Mouse (Mus musculus) gastrocnemius, postnatal 25 days (tissue): ENCODE data around the gene Ltbr. TPM values are rescaled to one million over a fixed set of nuclear protein-coding genes. Genes with fewer than 3 reads are reported as not detected.

ENCODE experiments used
- DNase-seq: peaks from one replicate; pipeline ENCODE4 v3.0.0; 2022
- long read RNA-seq, 2 experiments: library from polyadenylated mRNA; stranded (forward); transcript quantifications; one replicate each; pipeline ENCODE4 v2.0.0; 2021
- total RNA-seq, 2 experiments: library from RNA; stranded (reverse); gene quantifications; 1 replicate in 1 of 2; 2 replicates in 1 of 2; pipeline ENCODE4 v1.2.3; 2021

The Ltbr gene
- 10 to 100 TPM; 21.2 to 21.7 TPM for total RNA-seq
- long read RNA-seq, experiment 1, transcript Ltbr-201 (10 exons, 2,107 nt): major isoform, 6 of 18 reads
- long read RNA-seq, experiment 1, partial matches to known transcripts: 3 of 18 reads
- long read RNA-seq, experiment 1, other reads (novel, unspliced or antisense): 9 of 18 reads
- long read RNA-seq, experiment 2, transcript Ltbr-201 (10 exons, 2,107 nt): major isoform, 8 of 17 reads
- long read RNA-seq, experiment 2, partial matches to known transcripts: 5 of 17 reads
- long read RNA-seq, experiment 2, other reads (novel, unspliced or antisense): 4 of 17 reads

DNA sequence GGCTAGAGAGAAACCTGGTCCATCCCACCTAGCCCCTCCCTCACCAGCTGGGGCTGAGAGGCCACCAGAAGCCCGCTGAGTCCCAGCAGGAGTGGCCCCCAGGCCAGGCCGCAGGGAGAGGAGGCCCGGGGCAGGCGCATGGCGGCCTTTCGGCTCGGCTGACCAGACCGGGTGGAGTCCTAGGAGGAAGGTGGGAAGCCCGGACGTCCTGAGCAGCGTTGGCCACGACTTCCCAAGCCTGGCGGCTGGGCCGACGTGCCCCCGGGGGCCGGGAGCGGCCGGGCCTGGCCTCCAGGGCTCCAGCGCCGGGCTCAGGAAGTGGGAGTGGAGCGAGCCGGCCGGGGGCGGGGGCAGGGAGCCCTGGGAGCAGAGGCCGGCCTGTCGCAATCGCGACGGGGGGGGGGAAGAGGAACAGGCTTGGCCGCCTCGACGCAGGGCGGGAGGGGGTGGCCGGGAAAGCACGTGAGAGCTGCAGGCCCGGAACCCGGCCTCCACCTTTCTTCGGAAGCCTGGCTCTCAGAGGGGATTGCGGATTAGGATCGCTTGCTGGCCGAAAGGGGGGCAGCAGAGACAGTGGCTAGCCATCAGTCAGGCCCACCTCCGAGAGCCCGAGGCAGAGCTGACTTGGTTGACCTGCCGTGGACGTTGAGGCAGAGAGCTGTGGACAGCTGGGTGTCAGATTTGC, at the start of gene Ltbr:
TSS of gene Ltbr (minus strand) at position 340 of the 685 bp plus-strand sequence.
- DNase-seq: peak; percentile 94

DNA sequence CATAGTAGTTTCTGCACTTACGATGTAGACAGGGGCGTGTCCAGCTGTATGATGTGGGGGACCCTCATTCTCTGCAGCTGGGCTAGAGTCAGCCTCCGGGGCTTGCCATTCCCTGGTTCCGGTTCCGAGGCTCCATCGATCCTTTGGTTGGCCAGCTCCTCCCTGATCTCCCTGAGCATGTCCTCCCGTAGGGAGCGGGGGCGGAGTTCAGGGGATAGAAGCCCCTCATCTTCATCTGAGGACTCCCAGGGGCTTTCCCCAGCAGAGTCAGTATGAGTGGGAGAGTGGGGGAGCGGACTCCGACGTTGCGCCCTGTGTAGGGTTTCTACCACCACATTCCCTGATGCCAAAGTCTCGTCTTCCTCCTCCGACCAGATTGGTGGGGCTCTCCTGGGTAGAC, 49.3 kb upstream of the Ltbr start:
- DNase-seq: no peak

- DNase-seq: no peak
These were observed 48.0 kb upstream of the Ltbr start for GRCm38 (mm10) chr6:125361467-125362291.

DNA sequence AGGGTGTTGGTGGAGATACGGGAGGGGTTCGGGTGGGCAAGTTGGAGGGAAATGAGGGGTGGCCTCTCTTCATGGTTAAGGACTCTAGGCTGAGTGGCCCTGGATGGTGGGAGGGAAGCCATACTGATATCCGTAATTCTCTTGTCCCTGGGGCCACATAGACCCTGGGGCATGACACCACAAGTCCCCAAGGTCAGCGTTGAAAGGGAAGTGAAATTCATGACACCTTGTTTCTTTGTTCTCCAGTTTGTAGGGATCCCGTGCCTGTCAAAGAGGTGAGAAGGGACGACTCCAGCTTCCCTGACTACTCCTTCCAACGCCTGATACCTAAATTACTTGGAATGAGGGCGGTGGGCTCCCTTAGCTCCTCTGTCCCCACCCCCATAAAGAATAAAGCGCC, 47.2 kb upstream of the Ltbr start:
- no peak for DNase-seq

GRCm38 (mm10) chr6:125359999-125360398, 46.3 kb upstream of the Ltbr start:
- DNase-seq: no peak

DNA sequence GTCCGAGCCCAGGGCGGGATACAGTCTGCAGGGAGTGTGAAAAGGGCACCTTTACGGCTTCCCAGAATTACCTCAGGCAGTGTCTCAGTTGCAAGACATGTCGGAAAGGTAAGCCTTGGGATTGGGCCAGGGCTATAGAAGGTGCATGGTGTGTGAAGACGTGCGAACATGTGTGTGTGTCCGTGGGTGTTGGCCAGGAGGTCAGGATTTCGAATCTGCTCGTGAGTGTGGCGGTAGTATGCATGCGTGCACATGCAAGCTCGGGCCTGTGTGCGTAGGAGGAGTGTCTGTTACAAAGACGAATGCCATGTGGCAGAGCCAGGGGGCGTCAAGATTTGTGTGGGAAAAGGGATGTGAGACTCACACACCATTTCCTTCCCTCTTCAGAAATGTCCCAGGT, 43.6 kb upstream of the Ltbr start:
- DNase-seq: no peak

GRCm38 (mm10) chr6:125356264-125356663, 42.6 kb upstream of the Ltbr start:
- no peak for DNase-seq

DNA sequence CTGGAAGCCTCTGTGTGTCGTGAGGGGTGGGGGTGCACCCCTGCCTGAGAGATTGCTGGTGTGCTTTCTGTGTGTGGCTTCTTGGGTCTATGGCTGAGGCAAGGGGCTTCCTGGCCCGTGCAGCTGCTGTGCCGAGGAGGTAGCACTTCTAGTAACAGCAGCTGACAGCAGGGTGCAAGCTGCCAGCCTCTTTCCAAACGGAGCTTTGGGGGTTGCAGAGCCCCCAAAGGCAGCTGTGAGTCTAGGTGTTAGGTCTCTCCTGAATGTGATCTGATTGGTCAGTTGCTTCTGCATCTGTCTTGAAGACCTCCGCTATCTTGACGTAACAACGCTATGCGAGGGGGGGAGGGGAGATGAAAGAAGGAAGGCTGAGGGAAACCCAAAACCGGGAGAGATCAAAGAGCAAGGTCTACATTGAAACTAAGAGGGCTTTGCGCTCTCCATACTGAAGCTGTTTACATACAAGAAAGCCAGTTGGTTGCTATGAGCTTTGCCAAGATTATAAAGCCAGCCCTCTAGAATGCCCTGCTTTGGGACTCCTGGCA, 41.6 kb upstream of the Ltbr start:
- no peak for DNase-seq

DNA sequence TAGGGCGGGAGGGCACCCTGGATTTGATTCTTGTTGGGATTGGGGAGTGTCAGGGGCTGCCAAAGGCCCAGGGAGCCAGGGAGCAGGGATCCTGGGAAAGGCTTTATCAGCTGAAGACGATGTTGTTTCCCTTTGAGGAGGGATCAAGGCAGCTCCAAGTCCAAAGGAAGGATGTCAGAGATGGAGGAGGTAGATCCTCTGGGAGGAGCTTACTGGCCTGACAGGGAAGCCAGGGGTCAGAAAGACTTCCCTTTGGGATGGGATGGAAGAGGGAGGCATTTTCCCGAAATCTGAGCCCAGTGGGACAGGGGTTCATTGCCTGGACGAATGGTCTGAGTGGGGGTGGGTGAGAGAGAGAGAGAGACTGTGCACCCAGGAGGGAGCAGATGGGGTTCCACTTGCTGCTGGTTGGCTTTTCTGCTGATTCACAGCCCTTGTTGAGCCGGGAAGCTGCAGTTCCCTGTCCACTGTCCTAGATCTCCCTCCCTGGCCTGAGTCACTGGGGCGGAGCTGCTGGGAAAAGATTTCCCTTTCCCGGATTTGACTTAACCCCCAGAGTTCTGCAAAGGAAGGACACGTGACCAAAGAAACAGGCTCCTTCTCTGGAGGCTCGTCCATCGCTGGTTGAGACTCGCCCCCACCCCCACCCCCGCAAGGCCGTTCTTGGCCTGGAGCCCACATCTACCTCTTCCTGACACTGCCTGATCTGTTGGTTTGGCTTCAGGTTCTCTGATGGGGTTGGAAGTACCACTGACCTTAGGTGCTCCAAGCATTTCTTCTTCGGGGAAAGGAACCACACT, 40.9 kb upstream of the Ltbr start:
- DNase-seq: peak; percentile 79

DNA sequence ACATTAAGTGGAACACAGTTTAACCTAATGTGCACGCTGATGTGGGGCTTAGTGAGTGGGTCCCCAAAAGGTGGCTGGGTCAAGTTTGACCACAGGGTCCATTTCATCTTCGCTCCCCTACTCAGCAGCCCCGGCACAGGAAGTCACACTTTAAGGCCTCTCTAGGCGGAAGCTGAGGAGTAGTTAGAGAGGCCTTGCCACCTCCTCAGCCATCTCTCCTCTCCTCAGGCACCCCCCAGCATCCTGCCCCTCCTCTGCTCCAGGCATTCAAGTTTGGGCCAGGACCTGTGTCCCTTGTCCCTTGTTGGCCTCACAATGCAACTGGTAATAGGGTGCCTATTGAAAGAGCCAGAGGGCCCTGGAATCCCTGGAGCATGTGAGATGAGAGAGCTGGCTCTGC, 40.0 kb upstream of the Ltbr start:
- DNase-seq: no peak

DNA sequence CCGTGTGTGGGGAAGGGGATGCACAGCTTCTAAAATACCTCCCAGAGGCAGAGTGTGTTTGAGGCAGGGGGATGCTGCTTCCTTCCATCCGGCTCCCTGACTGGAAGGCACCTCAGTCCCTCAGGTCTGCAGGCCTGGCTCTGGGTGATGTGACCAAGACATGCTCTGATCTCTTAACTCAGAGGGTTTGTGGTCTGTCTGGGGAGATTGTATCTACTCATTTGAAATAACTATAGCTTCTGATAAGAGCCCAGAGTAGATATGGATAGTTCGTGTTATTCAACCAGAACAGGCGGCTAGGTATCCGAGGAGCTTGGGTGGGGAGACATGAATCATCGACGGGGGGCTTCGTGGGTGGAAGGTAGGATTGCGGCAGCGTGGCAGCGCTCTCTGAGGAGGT, 39.5 kb upstream of the Ltbr start:
- DNase-seq: no peak

- no peak for DNase-seq
These were observed 39.1 kb upstream of the Ltbr start for GRCm38 (mm10) chr6:125352811-125353210.

DNA sequence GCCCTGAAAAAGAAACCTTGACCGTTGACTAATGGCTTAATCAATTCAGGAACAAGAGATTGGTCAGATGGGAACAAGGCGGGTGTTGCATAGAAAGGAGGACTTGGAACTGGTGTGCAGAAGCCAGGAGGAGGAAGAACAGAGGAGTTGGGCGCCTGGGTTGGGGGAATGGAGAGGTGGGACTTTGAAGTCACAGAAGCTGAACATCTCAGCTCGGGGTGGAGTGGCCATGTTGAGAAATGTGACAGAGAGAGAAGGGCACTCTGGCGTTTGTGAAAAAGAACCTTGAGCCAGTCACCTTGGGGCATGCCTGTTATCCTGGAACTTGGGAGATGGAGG, 38.3 kb upstream of the Ltbr start:
- DNase-seq: no peak

- DNase-seq: no peak
These were observed 37.8 kb upstream of the Ltbr start for GRCm38 (mm10) chr6:125351368-125352045.

- DNase-seq: no peak
These were observed 37.3 kb upstream of the Ltbr start for GRCm38 (mm10) chr6:125350995-125351324.

- DNase-seq: peak; percentile 70
These were observed 36.7 kb upstream of the Ltbr start for GRCm38 (mm10) chr6:125350231-125350994.

DNA sequence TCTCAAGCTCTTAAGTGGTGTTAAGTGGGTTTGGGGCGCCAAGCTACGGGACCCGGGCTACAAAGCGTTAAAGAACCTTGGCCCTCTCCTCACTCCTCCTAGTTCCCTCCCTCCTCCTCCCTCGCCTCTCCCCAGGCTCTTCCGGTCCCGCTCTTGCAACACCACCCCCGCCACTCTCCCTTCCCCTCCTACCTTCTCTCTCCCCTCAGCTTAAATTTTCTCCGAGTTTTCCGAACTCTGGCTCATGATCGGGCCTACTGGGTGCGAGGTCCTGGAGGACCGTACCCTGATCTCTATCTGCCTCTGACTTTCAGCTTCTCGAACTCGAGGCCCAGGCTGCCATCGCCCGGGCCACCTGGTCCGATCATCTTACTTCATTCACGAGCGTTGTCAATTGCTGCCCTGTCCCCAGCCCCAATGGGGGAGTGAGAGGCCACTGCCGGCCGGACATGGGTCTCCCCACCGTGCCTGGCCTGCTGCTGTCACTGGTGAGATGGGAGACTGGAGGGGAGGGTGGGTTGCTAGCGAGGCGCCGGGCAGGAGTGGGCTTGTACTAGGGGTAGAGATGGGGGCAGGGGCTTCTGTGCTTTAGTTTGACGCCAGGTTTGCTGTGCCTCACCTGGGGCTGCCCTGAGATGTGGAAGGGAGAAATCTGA, 36.0 kb upstream of the Ltbr start:
- peak; percentile 75 for DNase-seq

- DNase-seq: no peak
These were observed 35.3 kb upstream of the Ltbr start, which contains the start of gene Tnfrsf1a for GRCm38 (mm10) chr6:125348721-125349574. Gene Tnfrsf1a, plus strand, starts transcription at chr6:125349362.

GRCm38 (mm10) chr6:125346029-125346428, 32.3 kb upstream of the Ltbr start:
- DNase-seq: no peak
